Mouse (Mus musculus) spleen, adult 2 months (tissue): ENCODE results near the gene Sgk1. TPM values are rescaled to one million over a fixed set of nuclear protein-coding genes. Genes with fewer than 3 reads are reported as not detected.
"Not testable (repeated sequence)": the region's sequence is repeated elsewhere in the genome, so short reads cannot be mapped to it uniquely, and the experiment has no call there.

ENCODE experiments used
- DNase-seq, 2 experiments: peaks; one replicate each; pipeline versions ENCODE4 v3.0.0 to v3.0.0-alpha.2; 2012 to 2021; ENCODE audit warnings: low spot score in 2 of 2, low read depth in 1 of 2
- H3K27ac ChIP-seq: fragments of 200-500 bp; 2 replicates; pipeline ENCODE4 v1.5.1; 2012; ENCODE audit warnings: low read length, inconsistent platforms; ENCODE audit not compliant: insufficient read depth
- H3K27me3 ChIP-seq: fragments of 200-500 bp; 2 replicates; pipeline ENCODE4 v1.6.1; 2012; ENCODE audit warnings: mild to moderate bottlenecking, moderate library complexity, low read length, inconsistent platforms; ENCODE audit not compliant: control insufficient read depth, insufficient read depth
- H3K36me3 ChIP-seq: fragments of 200-500 bp; 2 replicates; pipeline ENCODE4 v1.6.1; 2012; ENCODE audit warnings: mild to moderate bottlenecking, low read length, inconsistent platforms; ENCODE audit not compliant: control insufficient read depth, insufficient read depth
- H3K4me1 ChIP-seq: fragments of 200-500 bp; 2 replicates; pipeline ENCODE4 v1.6.1; 2011; ENCODE audit warnings: inconsistent platforms; ENCODE audit not compliant: control insufficient read depth, insufficient read depth, insufficient read length
- H3K4me3 ChIP-seq: fragments of 200-500 bp; 2 replicates; pipeline ENCODE4 v1.5.1; 2011; ENCODE audit warnings: mild to moderate bottlenecking, inconsistent platforms; ENCODE audit not compliant: insufficient read depth, insufficient read length; ENCODE audit errors: extremely low read depth
- CTCF ChIP-seq: fragments of 200-500 bp; IDR thresholded peaks from 2 replicates; pipeline ENCODE4 v1.5.1; 2011; ENCODE audit warnings: mild to moderate bottlenecking, inconsistent platforms; ENCODE audit not compliant: insufficient read depth, insufficient read length, insufficient replicate concordance; ENCODE audit errors: extremely low read depth
- POLR2A ChIP-seq: fragments of 200-500 bp; IDR thresholded peaks from 2 replicates; pipeline ENCODE4 v1.6.1; 2011; ENCODE audit warnings: low read depth, low read length, inconsistent platforms
- WGBS: fragments of 180-500 bp; shearing (Covaris S2); methylation state at CpG from one replicate; pipeline ENCODE4 v1.1.7; 2018; 5-methylcytosine and 5-hydroxymethylcytosine counted together
- polyA plus RNA-seq: library from polyadenylated mRNA; depleted of rRNA; stranded (reverse); fragments of >200 nt; gene quantifications from 2 replicates; pipeline ENCODE4 v1.2.3, GENCODE M21; 2012; rRNA removed

The Sgk1 gene
- polyA plus RNA-seq, 1 experiment = 15.8 TPM

- H3K4me1 ChIP-seq = no peaks in the 10 kb centered on the region
- DNase-seq = peak in 1 of 2 experiments; percentile 8
- TF ChIP-seq CTCF (no peak), POLR2A (no peak)
- no peaks in the 10 kb centered on the region for H3K36me3 ChIP-seq
- no peak overlapping the region for H3K4me3 ChIP-seq
- no peak overlapping the region for H3K27ac ChIP-seq
- 10% methylated on average over 9 of the region's 9 CpGs for WGBS
- H3K27me3 ChIP-seq = no peaks in the 10 kb centered on the region
Measured at GRCm38 (mm10) chr10:22034303-22034702, 152.3 kb downstream of the Sgk1 start.

- peak; percentile 35; the same call in 1 of the 2 replicates for TF ChIP-seq CTCF
- DNase-seq = peak in 1 of 2 experiments; percentile 33
- not testable (repeated sequence) for H3K27ac ChIP-seq, H3K4me1 ChIP-seq, H3K4me3 ChIP-seq, H3K27me3 ChIP-seq, H3K36me3 ChIP-seq
- WGBS = 4% methylated on average over 3 of the region's 3 CpGs
Measured at GRCm38 (mm10) chr10:22036256-22036655, 154.3 kb downstream of the Sgk1 start.

Other genes starting within 250 kb of the Sgk1 start
- not detected in 2 replicates for gene 4930444G20Rik, start 185.9 kb downstream of the Sgk1 start, polyA plus RNA-seq